Mouse (Mus musculus): ENCODE measurements around the gene Gm773.
"Not testable (repeated sequence)": the region's sequence is repeated elsewhere in the genome, so short reads cannot be mapped to it uniquely, and the experiment has no call there.

The Gm773 gene

DNA sequence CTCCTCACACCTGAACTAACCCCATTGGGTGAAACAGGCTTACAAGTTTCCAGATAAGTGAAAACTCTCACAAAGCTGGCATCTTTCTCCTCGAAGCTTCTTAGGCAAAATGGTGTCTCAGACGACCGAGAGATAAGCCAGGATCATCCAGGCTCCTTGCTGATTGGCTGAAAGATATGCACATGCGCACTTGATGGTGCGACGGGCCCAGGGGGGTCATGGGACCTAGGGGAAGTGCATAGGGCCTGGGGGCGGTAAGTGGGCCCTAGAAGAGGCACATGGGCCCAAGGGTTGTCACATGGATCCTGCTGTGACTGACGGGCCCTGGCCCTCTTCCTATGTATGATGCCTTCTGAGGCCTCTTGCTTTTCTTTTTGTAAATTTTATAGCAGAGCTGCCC is at the start of gene Gm773:
Gm773 (minus strand) TSS at position 111 of the 400 bp plus-strand sequence.
- no peak for DNase-seq

GRCm38 (mm10) chrX:56186449-56186848 is 26.2 kb downstream of the Gm773 start:
- not testable (repeated sequence) for DNase-seq

DNA sequence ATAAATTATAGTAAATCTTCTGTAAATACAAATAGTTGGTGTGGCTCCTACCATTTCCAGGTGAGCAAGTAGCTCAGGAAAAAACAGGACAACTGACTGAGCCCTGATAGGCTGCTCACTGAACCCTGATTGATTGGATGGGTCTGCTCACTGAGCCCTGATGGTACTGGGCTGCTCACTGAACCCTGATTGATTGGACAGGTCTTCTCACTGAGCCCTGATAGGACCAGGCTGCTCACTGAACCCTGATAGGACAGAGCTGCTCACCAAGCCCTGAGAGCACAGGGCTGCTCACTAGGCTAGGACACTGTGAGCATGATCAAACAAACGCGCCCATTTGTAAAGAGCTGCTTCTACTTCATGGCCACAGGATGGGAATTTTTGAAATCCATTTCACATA is 61.3 kb downstream of the Gm773 start:
- DNase-seq = no peak

Data from heart, adult 11 months (tissue).